Mouse (Mus musculus) forebrain, embryonic 14.5 days (tissue): ENCODE data around the gene Strap. TPM values are rescaled to one million over a fixed set of nuclear protein-coding genes. Genes with fewer than 3 reads are reported as not detected.

Experiments used
- ATAC-seq: fragments of 200-750 bp; cut with Nextera tagmentation; 2 replicates; pipeline ENCODE4 v1.8.0; 2017; ENCODE audit warnings: mild to moderate bottlenecking, moderate library complexity
- DNase-seq: peaks from one replicate; pipeline ENCODE4 v3.0.0-alpha.2; 2015; ENCODE audit warnings: low spot score
- H3K27ac ChIP-seq: fragments of 300-500 bp; sonication (generic); 2 replicates; pipeline ENCODE4 v1.5.1; 2014; ENCODE audit warnings: low read depth, mild to moderate bottlenecking, control low read depth, low read length, moderate library complexity
- H3K27me3 ChIP-seq: fragments of 300-500 bp; sonication (generic); replicated peaks from 2 replicates; pipeline ENCODE4 v1.6.1; 2014; ENCODE audit warnings: low read length, control low read depth, mixed read lengths; ENCODE audit not compliant: control insufficient read depth, insufficient read depth
- H3K36me3 ChIP-seq: fragments of 300-500 bp; sonication (generic); 2 replicates; pipeline ENCODE4 v1.6.1; 2014; ENCODE audit warnings: low read length, control low read depth; ENCODE audit not compliant: control insufficient read depth, insufficient read depth
- H3K4me1 ChIP-seq: fragments of 300-500 bp; sonication (generic); 2 replicates; pipeline ENCODE4 v1.6.1; 2014; ENCODE audit warnings: antibody characterized with exemption, low read length, control low read depth; ENCODE audit not compliant: control insufficient read depth, insufficient read depth
- H3K4me2 ChIP-seq: fragments of 300-500 bp; sonication (generic); 2 replicates; pipeline ENCODE4 v1.6.1; 2014; ENCODE audit warnings: mild to moderate bottlenecking, control low read depth, low read length
- H3K4me3 ChIP-seq: fragments of 300-500 bp; sonication (generic); 2 replicates; pipeline ENCODE4 v1.5.1; 2014; ENCODE audit warnings: low read depth, low read length, control low read depth
- H3K9ac ChIP-seq: fragments of 300-500 bp; sonication (generic); 2 replicates; pipeline ENCODE4 v1.6.1; 2014; ENCODE audit warnings: mild to moderate bottlenecking, low read length, control low read depth, moderate library complexity
- H3K9me3 ChIP-seq: fragments of 300-500 bp; sonication (generic); replicated peaks from 2 replicates; pipeline ENCODE4 v1.6.1; 2016; ENCODE audit warnings: low read length, control low read depth, mixed read lengths; ENCODE audit not compliant: control insufficient read depth
- WGBS: fragments of 180-500 bp; shearing (Covaris S2); extraction: QIAGEN DNeasy Blood & Tissue Kit; methylation state at CpG from one replicate; pipeline ENCODE4 v1.1.7; 2014; 5-methylcytosine and 5-hydroxymethylcytosine counted together
- polyA plus RNA-seq: library from polyadenylated mRNA; unstranded; fragments of >200 nt; fragmentation: Nextera tagmentation; extraction: Ambion mirVana; gene quantifications from 2 replicates; pipeline ENCODE4 v1.2.1, GENCODE M21; 2014

Strap gene
- polyA plus RNA-seq, 1 experiment from 2014 or later: 209 TPM

DNA sequence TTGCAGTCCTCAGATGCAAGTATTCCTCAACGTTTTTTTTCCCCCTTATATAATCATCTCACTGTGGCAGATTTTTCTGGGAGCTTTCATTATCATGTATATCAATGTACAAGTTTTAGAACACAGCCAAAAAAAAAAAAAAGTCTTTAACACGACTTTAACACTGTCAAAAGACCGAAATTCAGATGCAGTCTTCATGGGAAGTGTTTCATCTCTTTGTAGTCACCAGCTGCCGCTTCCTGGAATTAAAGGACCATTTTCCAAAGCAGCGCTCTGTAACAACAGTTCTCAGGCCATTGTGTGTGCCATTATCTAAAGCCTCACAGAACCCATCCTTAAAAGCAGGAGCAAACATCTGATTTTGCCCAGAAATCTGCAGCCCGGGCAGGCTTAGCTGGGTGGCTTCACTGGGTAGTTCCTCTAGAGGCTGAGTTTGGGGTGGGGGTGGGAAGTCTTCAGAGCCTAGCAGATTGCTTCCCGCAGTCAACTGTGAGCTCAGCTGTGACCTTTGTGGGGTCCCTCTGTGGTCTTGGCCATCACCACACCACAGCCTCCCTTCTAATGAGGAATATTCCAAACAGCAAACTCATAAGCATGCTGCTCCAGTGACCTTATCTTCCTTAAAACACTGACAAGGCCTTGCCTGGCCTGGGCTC is 22.1 kb upstream of the Strap start:
- H3K9me3 ChIP-seq: no peaks in the 10 kb centered on the region
- no peak overlapping the region for H3K9ac ChIP-seq
- no peak overlapping the region for H3K4me3 ChIP-seq
- 35% methylated on average over 7 of the region's 7 CpGs for WGBS
- H3K27me3 ChIP-seq: no peaks in the 10 kb centered on the region
- ATAC-seq: no peak; the same call in 1 of the 2 replicates
- no peak overlapping the region for H3K27ac ChIP-seq
- no peak overlapping the region for H3K4me2 ChIP-seq
- no peaks in the 10 kb centered on the region; the same call in 1 of the 2 replicates for H3K4me1 ChIP-seq
- DNase-seq: peak; percentile 32
- H3K36me3 ChIP-seq: no peaks in the 10 kb centered on the region

DNA sequence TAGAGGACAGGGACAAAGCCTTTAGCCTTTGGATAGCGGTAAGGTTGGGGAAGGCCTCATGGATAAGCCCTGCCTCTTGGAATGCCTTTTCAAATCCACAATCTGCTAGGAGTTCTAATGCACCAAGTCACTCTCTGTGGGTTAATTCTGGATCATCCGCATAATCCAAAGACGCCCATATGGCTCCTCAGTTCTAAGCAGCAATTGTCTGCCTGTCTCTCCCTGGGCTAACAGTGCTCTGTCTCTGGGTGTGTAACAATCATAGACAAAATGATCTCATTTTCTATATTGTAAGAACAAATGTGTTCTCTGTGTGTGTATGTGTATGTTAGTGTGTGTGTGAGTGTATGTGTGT is 21.6 kb upstream of the Strap start:
- Histone ChIP-seq H3K4me1 (no peaks in the 10 kb centered on the region; the same call in 1 of the 2 replicates), H3K27ac (no peak overlapping the region; the same call in 1 of the 2 replicates), H3K27me3 (no peaks in the 10 kb centered on the region), H3K4me2 (no peak overlapping the region), H3K4me3 (no peak overlapping the region), H3K9ac (no peak overlapping the region), H3K9me3 (no peaks in the 10 kb centered on the region), H3K36me3 (no peaks in the 10 kb centered on the region)
- DNase-seq (peak; percentile 19), ATAC-seq (peak; percentile 44; the same call in 1 of the 2 replicates)
- 69% methylated on average over 3 of the region's 3 CpGs for WGBS

DNA sequence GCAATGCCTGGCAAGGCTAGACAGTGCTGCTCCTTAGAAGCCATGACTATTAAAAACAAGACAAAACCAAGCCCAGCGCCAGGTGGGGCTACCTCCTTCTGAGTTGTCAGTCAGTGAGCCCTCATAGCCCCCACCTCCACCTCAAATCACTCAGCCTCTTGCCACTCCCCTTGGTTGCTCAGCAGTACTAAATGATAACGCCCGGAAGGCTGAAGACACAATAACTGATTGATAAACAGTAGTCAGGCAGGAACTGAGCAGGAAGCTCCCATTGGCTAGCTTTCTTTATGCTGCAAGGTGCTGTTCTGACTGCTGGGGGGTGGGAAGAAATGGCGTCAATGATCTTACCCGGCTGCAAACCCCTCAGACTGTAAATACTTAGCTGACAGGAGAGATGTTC is 18.1 kb upstream of the Strap start:
- Histone ChIP-seq H3K27ac (no peak overlapping the region), H3K9ac (no peak overlapping the region), H3K4me3 (no peak overlapping the region), H3K9me3 (no peaks in the 10 kb centered on the region), H3K4me2 (no peak overlapping the region), H3K36me3 (no peaks in the 10 kb centered on the region), H3K4me1 (no peaks in the 10 kb centered on the region; the same call in 1 of the 2 replicates), H3K27me3 (no peaks in the 10 kb centered on the region)
- no peak for ATAC-seq
- 54% methylated on average over 5 of the region's 5 CpGs for WGBS
- no peak for DNase-seq

DNA sequence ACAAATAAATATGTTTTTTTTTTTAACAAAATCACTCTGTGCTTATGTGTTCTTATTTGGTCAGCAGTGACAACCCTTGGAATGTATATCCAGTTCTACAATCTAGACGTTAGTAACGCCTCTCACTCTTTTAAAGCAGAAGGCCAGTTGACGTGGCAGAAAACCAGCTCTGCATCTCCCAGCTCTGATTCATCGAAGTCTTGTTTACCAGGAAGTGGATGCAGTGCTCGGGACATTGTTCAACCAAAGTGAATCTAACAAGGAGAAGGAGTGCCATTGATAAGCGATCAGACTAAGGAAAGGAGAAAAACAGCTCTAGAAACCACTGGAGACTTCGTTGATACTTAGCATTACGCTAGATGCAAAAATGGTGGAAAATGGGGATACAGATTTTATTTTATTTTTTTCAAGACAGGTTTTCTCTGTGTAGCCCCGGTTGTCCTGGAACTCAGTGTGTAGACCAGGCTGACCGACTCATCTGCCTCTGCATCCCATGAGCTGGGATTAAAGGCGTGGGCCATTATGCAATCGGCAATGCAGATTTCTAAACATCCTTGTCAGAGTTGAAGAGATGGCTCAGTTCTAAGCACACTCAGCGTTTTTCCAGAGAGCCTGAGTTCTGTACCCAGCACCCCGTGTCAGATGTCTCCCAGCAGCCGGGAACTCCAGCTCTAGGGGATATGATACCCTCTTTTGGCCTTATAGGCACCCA is 12.5 kb upstream of the Strap start:
- ATAC-seq (no peak), DNase-seq (no peak)
- Histone ChIP-seq H3K4me1 (no peaks in the 10 kb centered on the region), H3K36me3 (no peaks in the 10 kb centered on the region), H3K27me3 (no peaks in the 10 kb centered on the region), H3K4me2 (no peak overlapping the region), H3K4me3 (no peak overlapping the region), H3K27ac (no peak overlapping the region), H3K9ac (no peak overlapping the region), H3K9me3 (no peaks in the 10 kb centered on the region)
- 92% methylated on average over 15 of the region's 15 CpGs for WGBS

DNA sequence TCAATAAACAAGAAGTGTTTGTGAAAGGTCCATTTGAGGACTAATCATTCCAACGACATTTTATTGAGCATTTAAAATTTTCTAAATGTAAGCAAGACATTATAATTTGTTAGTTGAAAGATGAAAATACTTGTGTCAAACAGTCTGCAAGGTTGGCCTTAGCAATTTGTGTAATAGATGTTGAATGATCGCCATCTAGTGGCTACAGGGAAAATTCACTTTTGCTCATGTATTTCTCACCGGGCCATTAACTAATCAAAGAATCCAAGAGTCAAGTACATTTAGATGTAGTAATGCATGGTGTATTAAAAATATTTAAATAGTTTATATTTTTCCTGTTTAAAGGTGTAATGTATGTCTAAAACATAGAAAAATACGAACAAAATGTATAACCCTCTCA is 11.0 kb upstream of the Strap start:
- Histone ChIP-seq H3K9ac (no peak overlapping the region), H3K27ac (no peak overlapping the region), H3K4me3 (no peak overlapping the region), H3K4me2 (no peak overlapping the region), H3K27me3 (no peaks in the 10 kb centered on the region), H3K4me1 (no peaks in the 10 kb centered on the region), H3K9me3 (no peaks in the 10 kb centered on the region), H3K36me3 (no peaks in the 10 kb centered on the region)
- 3% methylated on average over 4 of the region's 4 CpGs for WGBS
- peak; percentile 90 for DNase-seq
- ATAC-seq: peak; percentile 70

DNA sequence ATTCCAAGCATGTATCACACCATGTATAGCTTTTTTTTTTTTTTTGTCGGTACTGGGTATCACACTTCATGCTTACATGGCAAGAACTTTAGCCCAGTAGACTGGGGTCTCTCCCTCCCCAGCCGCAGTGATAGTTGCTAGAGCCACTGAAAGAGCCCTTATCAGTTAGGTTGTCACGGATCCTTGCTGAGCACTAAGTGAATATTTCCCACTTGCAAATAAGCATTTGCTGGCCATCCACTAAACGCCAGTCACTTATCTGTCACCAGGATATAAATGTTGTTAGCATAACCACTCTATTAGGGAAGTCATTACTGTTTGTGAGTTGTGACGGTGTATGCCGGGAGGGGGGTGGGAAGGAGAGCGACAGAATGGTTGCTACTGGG is 425 bp upstream of the Strap start:
- no peaks in the 10 kb centered on the region for H3K27me3 ChIP-seq
- H3K4me1 ChIP-seq: peaks cover 13% of the 10 kb centered on the region
- peak overlapping the region; percentile 93 for H3K9ac ChIP-seq
- 8% methylated on average over 7 of the region's 7 CpGs for WGBS
- no peaks in the 10 kb centered on the region for H3K9me3 ChIP-seq
- peak overlapping the region; percentile 70 for H3K4me2 ChIP-seq
- H3K36me3 ChIP-seq: peaks cover 14% of the 10 kb centered on the region
- ATAC-seq (peak; percentile 22; the same call in 1 of the 2 replicates), DNase-seq (no peak)
- H3K27ac ChIP-seq: peak overlapping the region; percentile 17; the same call in 1 of the 2 replicates
- peak overlapping the region; percentile 96 for H3K4me3 ChIP-seq

DNA sequence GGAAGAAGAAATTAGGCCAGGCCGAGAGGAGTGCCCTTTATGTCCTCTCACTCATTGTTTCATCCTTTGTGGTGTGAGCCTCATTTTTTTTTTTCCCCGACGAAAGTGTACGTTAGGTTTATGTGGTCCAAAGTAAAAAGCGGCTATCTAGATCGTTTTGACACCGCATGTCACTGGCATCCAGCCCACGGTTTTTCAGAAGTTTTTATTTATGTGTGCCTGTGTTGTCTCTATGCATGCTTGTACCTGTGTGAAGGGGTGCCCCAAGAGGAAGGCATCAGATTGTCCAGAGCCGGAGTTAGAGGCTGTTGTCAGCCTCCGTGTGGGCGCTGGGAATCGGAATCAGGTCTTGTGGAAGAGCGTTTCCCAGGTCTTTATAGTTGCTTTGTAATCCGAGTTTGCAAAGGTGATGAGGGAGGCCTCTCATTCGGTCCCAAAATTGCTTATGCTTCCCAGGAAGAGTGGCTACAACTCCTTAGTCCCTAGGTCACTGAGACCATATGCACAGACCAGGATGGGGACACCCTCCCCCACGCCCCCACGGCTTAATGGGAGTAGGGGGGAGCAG is 877 bp downstream of the Strap start:
- Histone ChIP-seq H3K9ac (peak overlapping the region; percentile 93), H3K4me3 (peak overlapping the region; percentile 96), H3K36me3 (peaks cover 27% of the 10 kb centered on the region), H3K9me3 (no peaks in the 10 kb centered on the region), H3K27me3 (no peaks in the 10 kb centered on the region), H3K27ac (peak overlapping the region; percentile 79; the same call in 1 of the 2 replicates), H3K4me1 (peaks cover 13% of the 10 kb centered on the region), H3K4me2 (peak overlapping the region; percentile 93)
- DNase-seq (no peak), ATAC-seq (no peak)
- WGBS: 6% methylated on average over 17 of the region's 17 CpGs

DNA sequence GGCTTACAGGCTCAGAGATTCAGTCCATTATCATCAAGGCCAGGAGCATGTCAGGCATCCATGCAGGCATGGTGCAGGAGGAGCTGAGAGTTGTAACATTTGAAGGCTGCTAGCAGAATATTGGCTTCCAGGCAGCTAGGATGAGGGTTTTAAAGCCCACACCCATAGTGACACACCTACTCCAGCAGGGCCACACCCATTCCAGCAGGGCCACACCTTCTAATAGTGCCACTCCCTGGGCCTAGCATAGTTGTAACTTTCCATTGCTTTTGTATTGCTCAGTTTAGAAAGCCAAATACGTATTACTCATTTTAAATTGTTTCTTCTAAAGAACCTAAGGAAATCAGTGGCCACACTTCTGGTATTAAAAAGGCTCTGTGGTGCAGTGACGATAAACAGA is 6.1 kb downstream of the Strap start:
- H3K4me2 ChIP-seq: no peak overlapping the region
- 91% methylated on average over 2 of the region's 2 CpGs for WGBS
- DNase-seq (no peak), ATAC-seq (no peak)
- H3K9ac ChIP-seq: no peak overlapping the region
- no peaks in the 10 kb centered on the region for H3K9me3 ChIP-seq
- no peak overlapping the region for H3K4me3 ChIP-seq
- no peaks in the 10 kb centered on the region for H3K27me3 ChIP-seq
- peaks cover 8% of the 10 kb centered on the region for H3K4me1 ChIP-seq
- no peak overlapping the region for H3K27ac ChIP-seq
- H3K36me3 ChIP-seq: peaks cover 76% of the 10 kb centered on the region

DNA sequence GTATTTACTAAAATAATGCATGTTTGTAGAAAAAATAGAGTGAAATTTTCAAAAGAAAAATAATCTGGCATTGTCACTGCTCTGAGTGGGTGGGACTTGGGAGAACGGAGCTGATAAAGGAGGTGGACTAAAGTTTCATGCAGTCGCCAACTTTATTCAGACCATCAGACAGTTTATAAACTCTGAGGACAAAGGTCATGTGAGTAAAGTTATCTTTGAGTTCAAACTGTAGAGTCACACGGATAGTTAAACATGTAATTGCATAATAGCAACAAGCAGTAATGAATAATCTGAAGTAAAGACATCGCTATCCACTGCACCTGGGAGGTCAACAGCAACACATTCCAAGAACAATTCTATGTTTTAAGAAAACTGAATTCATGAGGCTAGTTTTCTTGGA is 9.8 kb downstream of the Strap start:
- Histone ChIP-seq H3K9me3 (no peaks in the 10 kb centered on the region), H3K4me2 (no peak overlapping the region), H3K4me3 (no peak overlapping the region), H3K27ac (no peak overlapping the region), H3K36me3 (peaks cover 95% of the 10 kb centered on the region), H3K9ac (no peak overlapping the region), H3K27me3 (no peaks in the 10 kb centered on the region), H3K4me1 (no peaks in the 10 kb centered on the region)
- WGBS: 94% methylated on average over 4 of the region's 4 CpGs
- DNase-seq (no peak), ATAC-seq (no peak)
